Mouse (Mus musculus) G1E (cell line): ENCODE measurements around the gene Duxf3. TPM values are rescaled to one million over a fixed set of nuclear protein-coding genes. Genes with fewer than 3 reads are reported as not detected.

Source experiments
- ATAC-seq: 2 replicates; pipeline ENCODE4 v1.8.0; 2016; ENCODE audit warnings: mild to moderate bottlenecking; ENCODE audit not compliant: insufficient number of reproducible peaks, poor library complexity, low FRiP score, severe bottlenecking; ENCODE audit errors: extremely low read depth
- DNase-seq: peaks from one replicate; pipeline ENCODE4 v3.0.0; 2012; ENCODE audit warnings: low spot score
- H3K27me3 ChIP-seq: 2 replicates; pipeline ENCODE4 v1.6.1; 2012; ENCODE audit warnings: mild to moderate bottlenecking, low read length, inconsistent platforms; ENCODE audit not compliant: insufficient read depth
- H3K36me3 ChIP-seq: replicated peaks from 2 replicates; pipeline ENCODE3; 2012; ENCODE audit warnings: mild to moderate bottlenecking, inconsistent platforms
- H3K4me1 ChIP-seq: 2 replicates; pipeline ENCODE4 v1.6.1; 2012; ENCODE audit warnings: low read depth, low read length, inconsistent platforms, mixed read lengths; ENCODE audit not compliant: insufficient read depth
- H3K4me3 ChIP-seq: 2 replicates; pipeline ENCODE4 v1.5.1; 2012; ENCODE audit warnings: low read depth, mild to moderate bottlenecking, inconsistent platforms, low read length, moderate library complexity, mixed read lengths
- H3K9me3 ChIP-seq: replicated peaks from 2 replicates; pipeline ENCODE4 v1.6.1; 2012; ENCODE audit warnings: inconsistent platforms
- CTCF ChIP-seq: IDR thresholded peaks from 2 replicates; pipeline ENCODE4 v1.5.1; 2012; ENCODE audit warnings: low read depth, low read length, inconsistent platforms, mixed read lengths
- GATA1 ChIP-seq: IDR thresholded peaks from 2 replicates; pipeline ENCODE4 v1.6.1; 2012; ENCODE audit warnings: borderline replicate concordance, low read length, inconsistent platforms, mixed read lengths
- GATA2 ChIP-seq: IDR thresholded peaks from 2 replicates; pipeline ENCODE4 v1.6.1; 2012; ENCODE audit warnings: low read depth, low read length, inconsistent platforms, borderline replicate concordance
- POLR2AphosphoS5 ChIP-seq: IDR thresholded peaks from 2 replicates; pipeline ENCODE4 v1.6.1; 2012; ENCODE audit warnings: low read depth, low read length, inconsistent platforms; ENCODE audit not compliant: insufficient replicate concordance
- TAL1 ChIP-seq: conservative IDR thresholded peaks from 2 replicates; pipeline ENCODE4 v1.6.1; 2012; ENCODE audit warnings: low read depth, low read length, inconsistent platforms, mixed read lengths
- polyA plus RNA-seq: library from polyadenylated mRNA; stranded (reverse); fragments of >175 nt; gene quantifications from 2 replicates; pipeline ENCODE4 v1.2.3, GENCODE M21; 2012
- total RNA-seq, 2 experiments: library from RNA; stranded (forward) in 1 of 2; stranded (reverse) in 1 of 2; fragments of 200-1000 nt in 1 of 2; fragments of >200 nt in 1 of 2; fragmentation: Nextera tagmentation in 1 of 2; gene quantifications; 2 replicates each; pipeline ENCODE4 v1.2.3; 2014 to 2017

Gene Duxf3
- total and polyA plus RNA-seq, 3 experiments, result 1.1 TPM; not detected in 2

DNA sequence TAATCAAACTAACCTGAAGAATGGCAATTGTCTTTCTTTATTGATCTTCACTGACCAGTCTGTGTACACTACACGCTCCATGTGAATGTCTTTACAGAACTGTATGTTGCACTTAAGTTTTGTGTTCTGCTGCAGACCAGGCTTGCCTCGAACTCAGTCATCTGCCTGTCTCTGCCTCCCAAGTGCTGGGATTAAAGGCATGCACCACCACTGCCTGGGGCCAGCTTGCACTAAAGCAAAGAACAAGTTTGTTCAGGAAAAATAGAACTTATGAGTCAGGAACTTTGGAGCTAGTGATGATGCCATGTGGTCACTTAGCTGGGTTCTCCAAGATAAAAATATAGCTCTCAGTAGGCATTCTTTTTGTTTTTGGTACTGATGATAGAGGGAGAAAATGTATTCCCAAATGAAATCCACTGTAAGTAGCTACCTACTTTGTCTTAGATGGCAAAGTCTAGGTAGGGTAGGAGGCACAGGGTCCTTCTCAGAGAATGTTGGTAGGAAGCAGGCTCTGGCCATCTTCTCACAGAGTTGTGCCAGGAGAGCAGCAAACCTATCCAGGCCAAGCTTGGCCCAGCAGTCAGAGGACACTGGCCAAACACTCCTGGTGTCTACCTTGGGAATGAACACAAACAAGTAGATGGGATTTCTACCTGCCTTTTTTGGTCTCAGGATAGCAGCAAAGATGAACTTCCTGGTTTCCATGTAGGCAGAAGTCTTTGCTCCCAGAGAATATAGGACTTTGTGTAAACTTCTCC lies 22.6 kb downstream of the Duxf3 start:
- H3K9me3 ChIP-seq, result no peaks in the 10 kb centered on the region

DNA sequence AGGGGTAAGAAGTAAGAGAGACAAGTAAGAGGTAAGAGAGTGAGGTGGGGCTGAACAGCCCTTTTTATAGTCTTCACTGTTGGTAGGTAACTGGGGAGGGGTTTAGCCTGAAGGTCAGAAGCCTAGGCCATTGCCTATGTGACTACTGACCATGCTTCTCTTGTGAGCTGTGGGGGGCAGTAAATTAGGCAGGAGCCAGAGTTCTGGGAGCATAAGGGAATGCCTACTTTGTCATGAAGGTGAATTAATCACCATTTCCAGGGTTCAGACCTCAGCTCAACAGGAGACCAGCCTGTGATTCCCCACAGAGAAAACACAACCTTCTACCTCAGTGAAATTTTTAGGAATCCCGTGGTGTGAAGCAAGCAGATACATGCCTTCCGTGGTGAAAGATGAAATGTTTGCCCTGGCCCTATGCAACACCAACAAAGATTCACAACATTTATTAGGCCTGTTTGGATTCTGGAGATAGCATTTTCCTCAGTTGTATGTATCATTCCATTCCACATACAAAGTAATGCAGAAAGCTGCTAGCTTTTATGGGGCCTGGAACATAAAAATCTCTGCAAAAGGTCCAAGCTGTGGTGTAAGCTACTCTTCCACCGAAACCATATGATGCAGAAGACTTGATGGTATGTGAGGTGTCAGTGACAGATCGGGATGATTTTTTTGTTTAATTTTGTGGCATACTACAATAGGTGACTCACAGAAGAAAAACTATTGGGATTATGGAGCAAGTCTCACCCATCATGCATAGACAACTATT lies 25.7 kb downstream of the Duxf3 start:
- H3K9me3 ChIP-seq, result no peaks in the 10 kb centered on the region
- ATAC-seq (no peak), DNase-seq (no peak)
- no peaks in the 10 kb centered on the region for H3K4me1 ChIP-seq
- H3K4me3 ChIP-seq, result no peak overlapping the region
- TF ChIP-seq POLR2AphosphoS5 (no peak), TAL1 (no peak), GATA2 (no peak)
- no peaks in the 10 kb centered on the region for H3K36me3 ChIP-seq
- H3K27me3 ChIP-seq, result no peaks in the 10 kb centered on the region

More for the DNA sequence above, 22.6 kb downstream of the Duxf3 start:
- TF ChIP-seq TAL1 (no peak), GATA1 (no peak), POLR2AphosphoS5 (no peak), CTCF (no peak), GATA2 (no peak)
- no peaks in the 10 kb centered on the region for H3K27me3 ChIP-seq
- no peaks in the 10 kb centered on the region for H3K4me1 ChIP-seq
- DNase-seq, result no peak
- no peaks in the 10 kb centered on the region for H3K36me3 ChIP-seq
- no peak overlapping the region for H3K4me3 ChIP-seq
- no peak for ATAC-seq

DNA sequence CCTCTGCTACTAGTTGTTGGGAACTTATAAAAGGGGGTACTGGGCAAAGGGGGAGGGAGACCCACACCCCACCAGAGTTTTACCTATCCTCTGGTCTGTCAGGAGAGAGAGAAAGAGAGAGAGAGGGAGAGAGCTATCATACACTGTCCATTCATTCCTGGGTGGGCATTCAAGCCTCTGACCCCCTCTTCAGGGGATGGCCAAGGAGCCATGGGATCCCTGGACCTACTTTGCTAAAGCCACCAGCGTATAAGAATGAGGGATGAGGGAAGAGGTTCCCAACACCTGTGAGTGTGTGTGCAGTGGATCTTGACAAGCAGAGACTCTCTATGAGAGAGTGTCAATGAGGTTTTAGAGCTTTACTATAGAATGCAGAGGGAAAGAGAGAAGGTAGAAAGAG lies 26.5 kb downstream of the Duxf3 start:
- TF ChIP-seq TAL1, result no peak
- TF ChIP-seq POLR2AphosphoS5, result no peak
- TF ChIP-seq GATA1, result no peak
- TF ChIP-seq GATA2, result no peak
- Histone ChIP-seq H3K36me3 (no peaks in the 10 kb centered on the region), H3K27me3 (no peaks in the 10 kb centered on the region), H3K9me3 (no peaks in the 10 kb centered on the region), H3K4me1 (no peaks in the 10 kb centered on the region), H3K4me3 (no peak overlapping the region)
- DNase-seq (no peak), ATAC-seq (no peak)

Other genes with a start within 250 kb of the Duxf3 start
- not detected in 2 replicates for gene AW822073, start 7.7 kb downstream of the Duxf3 start, total RNA-seq (2014; fragmentation: Nextera tagmentation)
- 0.12 and 1.0 TPM in 2 replicates for gene AW822073, start 7.7 kb downstream of the Duxf3 start, total RNA-seq (2017)
- gene AW822073, start 7.7 kb downstream of the Duxf3 start, polyA plus RNA-seq, result not detected in 2 replicates
- gene Gm4981, start 4.0 kb upstream of the Duxf3 start, total RNA-seq (2014; fragmentation: Nextera tagmentation), result not detected in 2 replicates
- gene Gm4981, start 4.0 kb upstream of the Duxf3 start, total RNA-seq (2017), result not detected in 2 replicates
- gene Gm4981, start 4.0 kb upstream of the Duxf3 start, polyA plus RNA-seq, result not detected in 2 replicates
- 31.0 and 44.7 TPM in 2 replicates for gene Gcc2, start 22.8 kb upstream of the Duxf3 start, total RNA-seq (2014; fragmentation: Nextera tagmentation)
- 22.5 and 28.6 TPM in 2 replicates for gene Gcc2, start 22.8 kb upstream of the Duxf3 start, total RNA-seq (2017)
- 4.5 and 5.7 TPM in 2 replicates for gene Gcc2, start 22.8 kb upstream of the Duxf3 start, polyA plus RNA-seq
- gene Lims1, start 90.8 kb upstream of the Duxf3 start, total RNA-seq (2014; fragmentation: Nextera tagmentation), result 81.3 and 85.8 TPM in 2 replicates
- gene Lims1, start 90.8 kb upstream of the Duxf3 start, total RNA-seq (2017), result 59.3 and 64.7 TPM in 2 replicates
- 1.3 and 1.6 TPM in 2 replicates for gene Lims1, start 90.8 kb upstream of the Duxf3 start, polyA plus RNA-seq
- gene Ranbp2, start 214.2 kb upstream of the Duxf3 start, total RNA-seq (2014; fragmentation: Nextera tagmentation), result 141 and 154 TPM in 2 replicates
- 121 and 147 TPM in 2 replicates for gene Ranbp2, start 214.2 kb upstream of the Duxf3 start, total RNA-seq (2017)
- 2.4 and 4.5 TPM in 2 replicates for gene Ranbp2, start 214.2 kb upstream of the Duxf3 start, polyA plus RNA-seq